Mouse (Mus musculus) testis, adult 2 months (tissue): Measurements from ENCODE around the gene Plet1. TPM values are rescaled to one million over a fixed set of nuclear protein-coding genes. Genes with fewer than 3 reads are reported as not detected.

ENCODE experiments used
- H3K27ac ChIP-seq: fragments of 200-500 bp; 2 replicates; pipeline ENCODE4 v1.5.1; 2012; ENCODE audit warnings: low read depth, low read length; ENCODE audit not compliant: control insufficient read depth, insufficient read depth
- H3K27me3 ChIP-seq: fragments of 200-500 bp; 2 replicates; pipeline ENCODE4 v1.6.1; 2012; ENCODE audit warnings: mild to moderate bottlenecking, low read length, moderate library complexity; ENCODE audit not compliant: control insufficient read depth, insufficient read depth
- H3K36me3 ChIP-seq: fragments of 200-500 bp; 2 replicates; pipeline ENCODE4 v1.6.1; 2012; ENCODE audit warnings: mild to moderate bottlenecking, low read length; ENCODE audit not compliant: control insufficient read depth, insufficient read depth
- H3K4me1 ChIP-seq: fragments of 200-500 bp; 2 replicates; pipeline ENCODE4 v1.6.1; 2012; ENCODE audit warnings: low read length; ENCODE audit not compliant: control insufficient read depth, insufficient read depth
- H3K4me3 ChIP-seq: fragments of 200-500 bp; 2 replicates; pipeline ENCODE4 v1.5.1; 2012; ENCODE audit warnings: low read depth, mild to moderate bottlenecking, low read length, moderate library complexity, mixed read lengths; ENCODE audit not compliant: control insufficient read depth
- CTCF ChIP-seq: fragments of 200-500 bp; IDR thresholded peaks from 2 replicates; pipeline ENCODE4 v1.5.1; 2012; ENCODE audit warnings: low read depth, mild to moderate bottlenecking, inconsistent platforms, low read length, moderate library complexity; ENCODE audit not compliant: control insufficient read depth, insufficient read depth, insufficient replicate concordance
- POLR2A ChIP-seq: fragments of 200-500 bp; IDR thresholded peaks from 2 replicates; pipeline ENCODE4 v1.6.1; 2012; ENCODE audit warnings: low read depth, mild to moderate bottlenecking, inconsistent platforms, low read length, moderate library complexity; ENCODE audit not compliant: control insufficient read depth
- polyA plus RNA-seq: library from polyadenylated mRNA; depleted of rRNA; stranded (reverse); fragments of >200 nt; gene quantifications from 2 replicates; pipeline ENCODE4 v1.2.3, GENCODE M21; 2012

Gene Plet1
- polyA plus RNA-seq, 1 experiment: 0.16 TPM

DNA sequence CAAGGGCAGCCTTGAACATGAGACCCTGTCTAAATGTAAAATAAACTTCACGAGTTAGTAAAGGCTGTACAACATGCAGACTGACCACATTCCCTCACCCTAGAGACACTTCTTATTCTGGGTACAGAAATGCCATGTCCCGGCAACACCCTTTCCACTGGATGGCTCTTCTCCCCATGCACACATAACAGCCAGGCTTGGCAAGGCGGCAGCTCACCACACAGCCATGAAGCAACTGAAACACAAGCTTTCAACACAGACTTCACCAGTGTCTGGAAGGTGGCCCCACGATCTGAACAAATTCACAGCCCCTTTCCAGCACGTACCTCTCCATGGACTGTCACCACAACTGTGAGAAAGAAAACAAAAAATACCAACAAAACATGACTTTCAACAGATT lies 30.6 kb downstream of the Plet1 start:
- H3K36me3 ChIP-seq: no peaks in the 10 kb centered on the region
- no peak overlapping the region for H3K27ac ChIP-seq
- H3K4me3 ChIP-seq: no peak overlapping the region
- TF ChIP-seq CTCF: no peak
- TF ChIP-seq POLR2A: no peak
- H3K27me3 ChIP-seq: no peaks in the 10 kb centered on the region
- H3K4me1 ChIP-seq: peaks cover 4% of the 10 kb centered on the region

DNA sequence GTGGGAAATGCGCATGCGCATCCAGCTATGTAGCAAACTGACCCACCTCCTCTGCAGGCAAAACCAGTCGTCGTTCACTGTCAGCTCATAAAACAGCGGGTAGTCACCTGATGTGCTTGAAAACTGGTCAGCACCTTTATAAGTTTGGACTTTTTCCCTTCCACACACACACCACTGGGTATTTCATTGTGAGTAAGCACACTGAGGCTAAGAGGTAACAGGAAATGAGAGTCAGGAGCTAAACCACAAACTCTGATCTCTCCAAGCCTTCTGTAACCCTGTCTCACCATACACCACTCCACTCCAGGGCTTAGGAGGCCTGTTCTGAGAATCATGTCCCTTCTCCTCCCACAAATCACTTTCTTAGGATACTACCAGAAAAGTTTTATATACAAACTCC lies 31.3 kb downstream of the Plet1 start:
- Histone ChIP-seq H3K27me3 (no peaks in the 10 kb centered on the region), H3K4me3 (no peak overlapping the region), H3K27ac (no peak overlapping the region), H3K36me3 (no peaks in the 10 kb centered on the region), H3K4me1 (peaks cover 4% of the 10 kb centered on the region)
- no peak for TF ChIP-seq CTCF
- TF ChIP-seq POLR2A: no peak

DNA sequence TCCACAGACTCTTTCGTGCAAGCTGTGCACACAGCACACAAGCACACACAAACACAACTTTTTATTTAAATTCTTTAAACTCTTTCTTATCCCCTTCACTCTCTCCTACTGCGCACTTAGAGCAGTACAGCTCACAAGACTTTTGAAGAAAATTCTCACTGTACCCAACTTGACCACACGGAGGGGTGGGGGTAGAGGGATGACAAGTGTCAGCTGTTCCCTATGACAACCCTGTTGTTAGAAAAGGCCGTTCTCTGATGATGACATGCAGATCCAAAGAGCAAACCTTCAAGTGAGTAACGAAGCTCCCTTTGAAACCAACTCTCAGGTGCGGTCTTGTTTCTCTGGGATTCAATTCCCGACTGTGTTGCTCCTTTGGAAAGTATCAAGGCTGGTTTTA lies 33.5 kb downstream of the Plet1 start:
- H3K27ac ChIP-seq: no peak overlapping the region
- no peaks in the 10 kb centered on the region for H3K27me3 ChIP-seq
- peaks cover 4% of the 10 kb centered on the region for H3K4me1 ChIP-seq
- H3K4me3 ChIP-seq: peak overlapping the region; percentile 97
- TF ChIP-seq POLR2A (no peak), CTCF (no peak)
- no peaks in the 10 kb centered on the region for H3K36me3 ChIP-seq

DNA sequence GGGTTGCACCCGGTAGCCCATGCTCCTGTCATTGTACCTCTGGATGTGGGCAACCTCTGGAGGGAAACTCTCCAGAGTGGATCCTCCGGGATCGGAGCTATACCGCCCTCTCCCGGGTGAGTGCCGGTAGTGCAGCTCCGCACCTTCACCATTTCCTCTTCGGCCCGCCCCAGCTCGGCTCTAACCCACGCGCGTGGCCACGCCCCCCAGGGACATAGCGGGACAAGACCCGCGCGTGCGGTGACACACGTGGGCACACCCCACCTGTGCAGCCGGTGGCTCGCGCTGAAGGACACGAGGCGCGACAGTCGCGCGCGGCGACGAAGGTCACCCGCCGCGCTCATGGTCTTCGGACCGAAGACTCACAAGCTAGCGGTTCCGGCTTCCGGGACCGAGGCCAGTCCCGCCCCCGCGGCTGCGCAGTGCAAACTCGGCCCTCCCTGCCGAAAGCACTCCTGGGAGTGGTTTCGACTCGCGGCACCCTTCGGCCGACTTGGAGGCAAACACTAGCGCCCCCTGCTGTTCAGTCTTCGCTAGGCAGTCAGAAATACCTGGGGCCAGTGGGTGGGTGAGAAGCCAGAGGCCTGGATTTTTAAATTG lies 34.1 kb downstream of the Plet1 start, which contains the start of gene Pts:
Gene Pts, minus strand, starts transcription at position 432 of the 600 bp plus-strand sequence.
- Histone ChIP-seq H3K27ac (peak within 1 kb of the TSS; percentile 94), H3K36me3 (no peaks in the 10 kb centered on the region), H3K4me3 (peak within 1 kb of the TSS; percentile 97), H3K4me1 (peaks cover 6% of the 10 kb centered on the region), H3K27me3 (no peaks in the 10 kb centered on the region)
- TF ChIP-seq CTCF (peak; percentile 93), POLR2A (peak; percentile 92)

DNA sequence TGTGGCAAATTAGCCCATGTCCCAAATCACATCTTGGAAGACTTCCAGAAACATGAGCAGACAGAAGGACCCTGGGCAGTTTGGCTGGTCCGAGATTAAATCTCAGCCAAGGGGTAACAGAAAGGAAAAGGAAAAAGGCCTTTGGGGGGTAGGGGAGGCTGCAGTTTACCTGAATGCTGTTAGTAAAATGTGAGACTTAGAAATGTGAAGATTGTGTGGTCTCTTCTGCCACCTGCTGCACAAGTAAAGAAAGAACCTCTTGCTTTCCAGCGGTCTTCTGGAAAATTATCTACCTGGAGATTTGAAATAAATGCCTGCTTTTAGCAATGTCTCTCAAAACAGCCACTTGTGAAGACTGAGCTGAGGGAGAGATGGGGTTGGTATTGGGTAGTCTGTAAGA lies 36.6 kb downstream of the Plet1 start:
- peaks cover 6% of the 10 kb centered on the region for H3K4me1 ChIP-seq
- TF ChIP-seq POLR2A: no peak
- no peak for TF ChIP-seq CTCF
- no peaks in the 10 kb centered on the region for H3K27me3 ChIP-seq
- H3K36me3 ChIP-seq: no peaks in the 10 kb centered on the region
- no peak overlapping the region for H3K4me3 ChIP-seq
- H3K27ac ChIP-seq: no peak overlapping the region

DNA sequence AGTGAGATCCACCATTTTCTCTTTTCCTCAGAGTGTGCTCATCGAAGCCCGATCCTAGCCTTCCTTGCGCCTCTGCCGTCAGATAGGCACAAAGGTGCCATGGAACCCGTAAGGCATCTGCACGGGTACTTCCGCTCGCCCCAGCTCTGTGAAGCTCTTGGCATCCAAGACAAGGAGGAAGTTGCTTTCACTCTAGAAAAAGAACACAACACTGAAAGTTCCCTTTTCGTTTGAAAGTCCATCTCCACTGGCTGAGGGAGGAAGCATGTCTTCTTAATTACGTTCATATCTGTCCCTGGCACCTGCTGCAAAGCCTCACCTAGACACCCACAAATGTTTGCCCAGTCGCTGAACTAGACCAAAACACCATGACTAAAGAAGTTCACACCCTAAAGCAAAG lies 39.0 kb downstream of the Plet1 start:
- Histone ChIP-seq H3K27ac (no peak overlapping the region), H3K36me3 (no peaks in the 10 kb centered on the region), H3K4me3 (no peak overlapping the region), H3K4me1 (peaks cover 3% of the 10 kb centered on the region; the same call in 1 of the 2 replicates), H3K27me3 (no peaks in the 10 kb centered on the region)
- no peak for TF ChIP-seq CTCF
- no peak for TF ChIP-seq POLR2A

DNA sequence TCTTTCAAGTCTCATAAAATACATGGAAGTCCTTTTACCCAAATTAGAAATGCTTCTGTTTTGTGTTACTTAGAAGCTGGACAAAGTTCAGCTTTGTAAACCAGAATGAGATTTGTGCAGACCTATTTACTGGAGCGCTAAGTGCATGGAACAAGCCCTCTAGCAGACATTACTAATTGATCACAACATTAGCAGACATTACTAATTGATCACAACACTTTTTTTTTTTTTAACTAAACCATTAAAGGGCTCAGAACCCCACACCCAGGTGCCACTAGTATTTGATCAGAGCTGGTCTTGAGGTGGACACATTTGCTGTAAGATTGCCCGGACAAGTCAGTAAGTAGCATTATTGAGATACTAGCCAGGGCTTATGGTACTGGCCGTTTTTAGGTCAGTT lies 39.5 kb downstream of the Plet1 start:
- Histone ChIP-seq H3K27me3 (no peaks in the 10 kb centered on the region), H3K4me3 (no peak overlapping the region), H3K27ac (no peak overlapping the region), H3K4me1 (peaks cover 3% of the 10 kb centered on the region; the same call in 1 of the 2 replicates), H3K36me3 (no peaks in the 10 kb centered on the region)
- TF ChIP-seq CTCF (no peak), POLR2A (no peak)
